Mouse (Mus musculus) CH12.LX (cell line): ENCODE data around the gene Iqcf3. TPM values are rescaled to one million over a fixed set of nuclear protein-coding genes. Genes with fewer than 3 reads are reported as not detected.

Experiments used
- DNase-seq: peaks from one replicate; pipeline ENCODE4 v3.0.0-alpha.2; 2013; ENCODE audit errors: extremely low read depth
- H3K27ac ChIP-seq: 2 replicates; pipeline ENCODE4 v1.5.1; 2012; ENCODE audit warnings: low read depth, mild to moderate bottlenecking, control low read depth, moderate library complexity; ENCODE audit not compliant: insufficient read depth
- H3K27me3 ChIP-seq: replicated peaks from 2 replicates; pipeline ENCODE3; 2012; ENCODE audit warnings: inconsistent platforms
- H3K36me3 ChIP-seq, 2 experiments: replicated peaks in 1 of 2; 2 replicates each; pipeline versions ENCODE3 to v1.6.1; 2012; ENCODE audit warnings: inconsistent platforms in 1 of 2, low read length in 1 of 2, mild to moderate bottlenecking in 1 of 2, mixed read lengths in 1 of 2, moderate library complexity in 1 of 2; ENCODE audit not compliant: control insufficient read depth in 1 of 2, insufficient read depth in 1 of 2
- H3K4me1 ChIP-seq, 2 experiments: 2 replicates each; pipeline ENCODE4 v1.6.1; 2012; ENCODE audit warnings: inconsistent platforms in 1 of 2, moderate library complexity in 1 of 2; ENCODE audit not compliant: insufficient read depth in 2 of 2, control insufficient read depth in 1 of 2
- H3K4me2 ChIP-seq: 2 replicates; pipeline ENCODE4 v1.6.1; 2012; ENCODE audit warnings: low read depth, mild to moderate bottlenecking, control low read depth; ENCODE audit not compliant: poor library complexity, insufficient read depth, severe bottlenecking
- H3K4me3 ChIP-seq, 3 experiments: fragments of 150-350 bp in 1 of 3; sonication (generic) in 1 of 3; replicated peaks in 1 of 3; 2 replicates each; pipeline versions ENCODE3 to v1.5.1; 2011 to 2012; ENCODE audit warnings: low read depth in 2 of 3, low read length in 2 of 3, mild to moderate bottlenecking in 2 of 3, moderate library complexity in 2 of 3, control low read depth in 1 of 3, improper control_type of control experiment in 1 of 3, inconsistent platforms in 1 of 3, mixed read lengths in 1 of 3; ENCODE audit not compliant: poor library complexity in 1 of 3
- H3K79me2 ChIP-seq: replicated peaks from 2 replicates; pipeline ENCODE4 v1.6.1; 2012; ENCODE audit warnings: mild to moderate bottlenecking, moderate library complexity; ENCODE audit not compliant: control insufficient read depth, poor library complexity, insufficient read depth, severe bottlenecking; ENCODE audit errors: extremely low read depth
- H3K9ac ChIP-seq: 2 replicates; pipeline ENCODE4 v1.6.1; 2012; ENCODE audit warnings: low read depth, mild to moderate bottlenecking, control low read depth, moderate library complexity; ENCODE audit not compliant: insufficient read depth
- H3K9me3 ChIP-seq: replicated peaks from 2 replicates; pipeline ENCODE3; 2012; ENCODE audit warnings: low read length, inconsistent platforms, mixed read lengths
- BHLHE40 ChIP-seq: IDR thresholded peaks from 2 replicates; pipeline ENCODE4 v1.6.1; 2011; ENCODE audit warnings: mild to moderate bottlenecking, low read depth, low read length, improper control_type of control experiment
- CHD1 ChIP-seq: IDR thresholded peaks from 2 replicates; pipeline ENCODE4 v1.6.1; 2012; ENCODE audit warnings: low read depth, low read length, improper control_type of control experiment, inconsistent platforms
- CHD2 ChIP-seq: IDR thresholded peaks from 2 replicates; pipeline ENCODE4 v1.6.1; 2011; ENCODE audit warnings: low read length, improper control_type of control experiment
- CTCF ChIP-seq, 2 experiments: IDR thresholded peaks in 1 of 2; conservative IDR thresholded peaks in 1 of 2; 2 replicates each; pipeline ENCODE4 v1.5.1; 2011 to 2012; ENCODE audit warnings: low read depth in 2 of 2, low read length in 2 of 2, improper control_type of control experiment in 1 of 2, inconsistent platforms in 1 of 2, mild to moderate bottlenecking in 1 of 2, moderate library complexity in 1 of 2
- ELF1 ChIP-seq: IDR thresholded peaks from 2 replicates; pipeline ENCODE4 v1.6.1; 2014; ENCODE audit warnings: low read depth, mild to moderate bottlenecking, inconsistent platforms, low read length, improper control_type of control experiment
- EP300 ChIP-seq: IDR thresholded peaks from 2 replicates; pipeline ENCODE4 v1.6.1; 2011; ENCODE audit warnings: low read length, improper control_type of control experiment
- JUN ChIP-seq: IDR thresholded peaks from 2 replicates; pipeline ENCODE4 v1.6.1; 2011; ENCODE audit warnings: low read depth, mild to moderate bottlenecking, low read length, improper control_type of control experiment, moderate library complexity; ENCODE audit not compliant: insufficient read depth
- JUND ChIP-seq: conservative IDR thresholded peaks from 2 replicates; pipeline ENCODE4 v1.6.1; 2011; ENCODE audit warnings: low read depth, low read length, improper control_type of control experiment
- KAT2A ChIP-seq: IDR thresholded peaks from 2 replicates; pipeline ENCODE4 v1.6.1; 2012; ENCODE audit warnings: low read length, improper control_type of control experiment, inconsistent platforms; ENCODE audit not compliant: insufficient replicate concordance
- MAX ChIP-seq: IDR thresholded peaks from 2 replicates; pipeline ENCODE4 v1.6.1; 2011; ENCODE audit warnings: low read length, improper control_type of control experiment
- MYC ChIP-seq: IDR thresholded peaks from 2 replicates; pipeline ENCODE4 v1.6.1; 2011; ENCODE audit warnings: low read depth, mild to moderate bottlenecking, improper control_type of control experiment, low read length
- NRF1 ChIP-seq: IDR thresholded peaks from 2 replicates; pipeline ENCODE4 v1.6.1; 2014; ENCODE audit warnings: low read depth, mild to moderate bottlenecking, inconsistent platforms, low read length, improper control_type of control experiment, moderate library complexity
- PAX5 ChIP-seq: IDR thresholded peaks from 2 replicates; pipeline ENCODE4 v1.6.1; 2012; ENCODE audit warnings: low read length, inconsistent platforms, mixed read lengths
- POLR2A ChIP-seq: IDR thresholded peaks from 2 replicates; pipeline ENCODE4 v1.6.1; 2011; ENCODE audit warnings: low read depth, mild to moderate bottlenecking, improper control_type of control experiment, low read length
- RAD21 ChIP-seq: IDR thresholded peaks from 2 replicates; pipeline ENCODE4 v1.6.1; 2011; ENCODE audit warnings: low read depth, mild to moderate bottlenecking, low read length, improper control_type of control experiment, moderate library complexity
- SMC3 ChIP-seq: IDR thresholded peaks from 2 replicates; pipeline ENCODE4 v1.6.1; 2011; ENCODE audit warnings: low read depth, low read length, improper control_type of control experiment
- TBP ChIP-seq: conservative IDR thresholded peaks from 2 replicates; pipeline ENCODE4 v1.6.1; 2011; ENCODE audit warnings: low read depth, low read length, improper control_type of control experiment
- UBTF ChIP-seq: IDR thresholded peaks from 2 replicates; pipeline ENCODE4 v1.6.1; 2012; ENCODE audit warnings: low read depth, mild to moderate bottlenecking, inconsistent platforms, low read length, improper control_type of control experiment, moderate library complexity
- USF1 ChIP-seq: IDR thresholded peaks from 2 replicates; pipeline ENCODE4 v1.6.1; 2014; ENCODE audit warnings: low read depth, mild to moderate bottlenecking, inconsistent platforms, low read length, improper control_type of control experiment
- USF2 ChIP-seq: conservative IDR thresholded peaks from 2 replicates; pipeline ENCODE4 v1.6.1; 2011; ENCODE audit warnings: low read depth, low read length, improper control_type of control experiment
- ZKSCAN1 ChIP-seq: IDR thresholded peaks from 2 replicates; pipeline ENCODE4 v1.6.1; 2012; ENCODE audit warnings: low read depth, inconsistent platforms, low read length, improper control_type of control experiment, borderline replicate concordance
- ZNF384 ChIP-seq: IDR thresholded peaks from 2 replicates; pipeline ENCODE4 v1.6.1; 2012; ENCODE audit warnings: low read depth, low read length, improper control_type of control experiment, inconsistent platforms
- dilution Hi-C: fragments of 300-500 bp; cut with MboI; formaldehyde crosslinking; loops from 2 replicates; pipeline ENCODE4 v1.14.3; 2020; ENCODE audit warnings: low sequenced_read_pairs; ENCODE audit not compliant: extremely low pct_unique_long_range_greater_than_20kb, extremely low pct_ligation_motif_present
- in situ Hi-C: fragments of 300-500 bp; cut with MboI; formaldehyde crosslinking; loops from 3 replicates; pipeline ENCODE4 v1.14.3; 2019; ENCODE audit warnings: low sequenced_read_pairs, low pct_ligation_motif_present, low pct_unique_long_range_greater_than_20kb, mixed read lengths
- polyA plus RNA-seq: library from polyadenylated mRNA; unstranded; fragments of >175 nt; gene quantifications from 2 replicates; pipeline ENCODE4 v1.2.1, GENCODE M21; 2012; ENCODE audit warnings: low read depth; ENCODE audit not compliant: insufficient read length
- total RNA-seq, 2 experiments: library from RNA; depleted of rRNA; stranded (reverse); fragments of 300-350 nt in 1 of 2; fragments of >200 nt in 1 of 2; gene quantifications; 2 replicates each; pipeline ENCODE4 v1.2.3; 2012 to 2014

Iqcf3 gene
- total and polyA plus RNA-seq, 3 experiments: not detected

DNA sequence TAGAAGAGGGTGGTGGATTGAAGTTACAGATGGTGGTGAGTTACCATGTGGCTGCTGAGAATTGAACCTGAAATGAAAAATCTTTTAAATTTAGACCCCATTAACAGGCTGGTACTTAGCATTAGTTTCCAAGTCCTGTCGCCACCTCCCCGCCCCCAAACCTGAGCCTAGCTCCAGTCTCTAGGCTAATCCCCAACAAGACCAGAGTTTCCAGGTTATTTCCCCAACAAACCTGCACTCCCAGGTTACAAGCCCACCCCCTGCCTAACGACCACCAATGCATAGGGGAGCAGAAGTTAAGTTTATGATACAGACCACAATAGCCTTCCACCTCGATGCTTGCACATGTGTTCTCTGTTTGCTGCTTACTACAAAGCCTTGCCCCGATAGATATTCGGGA lies 47.9 kb downstream of the Iqcf3 start:
- no peaks in the 10 kb centered on the region for H3K27me3 ChIP-seq
- no peak overlapping the region for H3K9ac ChIP-seq
- DNase-seq: no peak
- no peak overlapping the region for H3K4me2 ChIP-seq
- no peak overlapping the region for H3K4me3 ChIP-seq
- H3K27ac ChIP-seq: no peak overlapping the region
- dilution Hi-C loops: no loop called here
- H3K36me3 ChIP-seq: no peaks in the 10 kb centered on the region
- H3K79me2 ChIP-seq: no peaks in the 10 kb centered on the region
- no peak for TF ChIP-seq CHD1
- no peak for TF ChIP-seq ZKSCAN1
- TF ChIP-seq CHD2: no peak
- TF ChIP-seq SMC3: no peak
- no peak for TF ChIP-seq ZNF384
- TF ChIP-seq EP300: no peak
- no peak for TF ChIP-seq BHLHE40
- no peak for TF ChIP-seq JUN
- TF ChIP-seq POLR2A: no peak
- TF ChIP-seq USF1: no peak
- TF ChIP-seq, all 38 proteins: peak for 0
- peaks cover 2% of the 10 kb centered on the region for H3K9me3 ChIP-seq
- H3K4me1 ChIP-seq: peaks cover 0 to 7% of the 10 kb centered on the region in 2 experiments; a peak in 2 of 4 replicates
- in situ Hi-C loops: no loop called here

DNA sequence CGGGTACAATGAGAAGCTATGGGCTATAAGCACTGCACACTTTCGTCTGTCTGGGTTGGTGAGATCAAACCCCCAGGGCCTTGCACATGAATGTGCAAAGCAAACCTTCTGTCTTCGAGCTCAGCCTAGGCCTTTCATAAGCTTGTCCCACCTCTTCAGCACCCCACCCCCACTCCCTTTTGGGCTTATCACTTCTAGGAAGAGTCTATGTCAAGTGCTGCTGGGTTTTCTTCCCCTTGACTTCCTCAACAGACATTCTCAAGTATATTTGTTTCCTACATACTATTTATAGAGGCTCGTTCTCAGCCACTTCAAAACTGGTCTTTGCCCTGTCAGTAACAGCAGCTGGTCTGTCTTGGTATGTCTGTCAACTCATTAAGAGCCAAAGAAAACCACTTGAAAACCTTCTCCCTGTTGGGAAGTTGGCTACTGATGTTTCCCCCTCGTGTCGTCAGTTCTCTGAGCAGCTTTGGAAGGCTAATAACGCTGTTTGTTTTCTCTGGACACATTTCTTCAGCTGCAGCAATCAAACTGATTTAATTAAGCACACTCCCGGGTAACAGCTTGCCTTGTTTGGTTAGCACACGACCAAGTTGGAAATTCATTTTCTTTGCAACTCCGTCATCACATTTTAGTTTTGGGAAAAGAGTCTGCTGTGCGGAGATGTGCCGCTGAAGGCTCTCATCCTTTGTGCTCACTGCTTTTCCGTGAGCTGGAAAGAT lies 48.5 kb downstream of the Iqcf3 start:
- no peak overlapping the region for H3K27ac ChIP-seq
- dilution Hi-C loops (no loop called here), in situ Hi-C loops (no loop called here)
- H3K4me2 ChIP-seq: no peak overlapping the region
- H3K27me3 ChIP-seq: peaks cover 4% of the 10 kb centered on the region
- no peak overlapping the region for H3K9ac ChIP-seq
- H3K79me2 ChIP-seq: no peaks in the 10 kb centered on the region
- H3K36me3 ChIP-seq: no peaks in the 10 kb centered on the region
- DNase-seq: peak; percentile 12
- H3K9me3 ChIP-seq: peaks cover 2% of the 10 kb centered on the region
- no peak for TF ChIP-seq MAX
- TF ChIP-seq KAT2A: no peak
- no peak for TF ChIP-seq JUND
- no peak for TF ChIP-seq RAD21
- no peak for TF ChIP-seq PAX5
- TF ChIP-seq POLR2A: no peak
- TF ChIP-seq USF2: no peak
- no peak for TF ChIP-seq ZKSCAN1
- TF ChIP-seq EP300: no peak
- TF ChIP-seq NRF1: no peak
- no peak for TF ChIP-seq ELF1
- TF ChIP-seq UBTF: no peak
- no peak for TF ChIP-seq TBP
- TF ChIP-seq CTCF (conservative IDR thresholded peaks at IDR 0.05 in 1 of 2, IDR thresholded peaks at IDR 0.05 in 1 of 2; ENCODE audit: low read depth in 2 of 2, low read length in 2 of 2): no peak
- no peak for TF ChIP-seq MYC
- no peak for TF ChIP-seq CHD1
- TF ChIP-seq, all 38 proteins: peak for 0
- Histone ChIP-seq H3K4me1 (peaks cover 0 to 7% of the 10 kb centered on the region in 2 experiments; a peak in 2 of 4 replicates), H3K4me3 (no peak overlapping the region)
